Mouse (Mus musculus): ENCODE measurements around the gene Hist2h2ab. TPM values are rescaled to one million over a fixed set of nuclear protein-coding genes. Genes with fewer than 3 reads are reported as not detected.

Hist2h2ab gene
- polyA plus RNA-seq, 1 experiment from 2014 or later = 0.77 TPM

DNA sequence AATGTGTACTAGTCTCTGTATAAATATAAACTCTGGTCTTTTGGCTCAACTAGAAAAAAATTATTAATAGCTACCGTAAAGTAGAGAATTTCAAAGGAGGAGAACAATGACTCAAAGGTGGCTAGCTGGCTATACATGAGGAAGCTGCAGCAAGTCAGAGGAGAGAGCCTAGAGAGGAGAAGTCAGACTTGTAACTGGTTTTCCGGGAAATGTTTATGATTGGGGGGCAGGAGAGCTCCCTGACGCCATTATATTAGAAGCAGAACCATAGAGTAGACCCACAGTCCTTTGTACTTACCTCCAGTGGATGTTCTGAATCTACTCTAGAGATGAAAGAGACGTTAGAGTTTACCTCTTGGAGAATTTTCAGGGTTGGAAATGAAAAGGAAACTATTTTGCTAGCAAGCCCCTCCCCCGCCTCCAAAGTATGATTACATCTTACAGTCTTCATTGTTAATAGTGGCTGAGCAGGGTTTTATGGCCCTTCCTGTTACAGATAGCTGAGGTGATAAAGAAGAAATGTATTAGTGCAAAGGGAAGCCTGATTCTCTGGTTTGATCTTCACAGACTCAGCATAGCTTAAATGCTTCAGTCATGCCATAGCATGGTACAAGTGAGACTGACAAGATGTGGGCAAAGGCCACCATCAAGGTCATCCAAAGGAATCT lies 36.4 kb downstream of the Hist2h2ab start:
- H3K4me2 ChIP-seq = no peak overlapping the region
- no peaks in the 10 kb centered on the region for H3K9me3 ChIP-seq
- no peak overlapping the region for H3K9ac ChIP-seq
- no peaks in the 10 kb centered on the region for H3K36me3 ChIP-seq
- no peak for ATAC-seq (ENCODE audit: low FRiP score, low read depth)
- H3K27ac ChIP-seq (replicated peaks) = no peak overlapping the region
- no peaks in the 10 kb centered on the region for H3K27me3 ChIP-seq
- 87% methylated on average over 5 of the region's 5 CpGs for whole genome bisulfite sequencing
- no peak overlapping the region for H3K4me3 ChIP-seq
- peaks cover 2% of the 10 kb centered on the region; the same call in 1 of the 2 replicates for H3K4me1 ChIP-seq (replicated peaks)

DNA sequence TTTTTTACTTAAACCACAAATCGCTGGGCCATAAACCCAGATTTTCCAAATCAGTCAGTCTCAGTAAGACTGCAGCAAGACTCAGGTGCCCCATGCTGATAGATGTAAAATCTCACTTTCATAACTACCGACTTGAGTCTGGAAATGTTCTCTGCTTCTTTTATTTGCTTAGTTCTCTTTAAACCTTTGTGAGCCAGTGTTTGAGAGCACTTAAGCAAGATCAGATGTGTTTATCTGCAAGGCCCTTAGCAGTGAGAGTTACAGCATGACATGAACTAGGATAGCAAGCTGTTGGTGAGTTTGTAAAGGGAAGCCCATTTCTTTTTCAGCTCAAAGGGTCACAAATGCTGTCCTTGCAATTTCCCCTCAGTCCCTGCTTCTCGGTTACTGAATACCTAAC lies 37.5 kb downstream of the Hist2h2ab start:
- Histone ChIP-seq H3K4me2 (no peak overlapping the region), H3K4me1 (replicated peaks) (peaks cover 12% of the 10 kb centered on the region), H3K27me3 (no peaks in the 10 kb centered on the region), H3K36me3 (no peaks in the 10 kb centered on the region), H3K4me3 (no peak overlapping the region), H3K9me3 (no peaks in the 10 kb centered on the region), H3K9ac (no peak overlapping the region), H3K27ac (replicated peaks) (no peak overlapping the region)
- WGBS = 86% methylated on average over 3 of the region's 3 CpGs
- ATAC-seq (ENCODE audit: low FRiP score, low read depth) = no peak

DNA sequence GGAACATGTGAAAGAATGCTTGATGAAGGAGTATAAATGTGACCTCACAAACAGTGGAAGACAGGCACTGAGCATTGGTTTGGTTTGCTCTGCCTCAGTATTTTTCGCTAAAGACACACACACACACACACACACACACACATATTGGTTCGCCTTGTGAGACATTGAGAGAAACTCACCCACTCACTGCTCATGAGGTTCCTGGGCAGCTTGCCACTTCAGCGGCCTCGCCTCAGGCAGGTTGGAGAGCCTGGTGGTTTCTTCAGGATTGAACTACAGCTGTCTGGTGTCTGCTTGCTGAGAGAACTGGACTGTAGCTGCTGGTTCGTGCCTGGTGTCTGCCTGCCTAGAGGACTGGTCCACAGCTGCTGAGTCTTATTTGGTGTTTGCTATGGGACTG lies 40.6 kb downstream of the Hist2h2ab start:
- H3K9ac ChIP-seq = no peak overlapping the region
- no peak overlapping the region for H3K27ac ChIP-seq (replicated peaks)
- H3K36me3 ChIP-seq = no peaks in the 10 kb centered on the region
- 93% methylated on average over 5 of the region's 5 CpGs for WGBS
- peaks cover 25% of the 10 kb centered on the region for H3K4me1 ChIP-seq (replicated peaks)
- ATAC-seq (ENCODE audit: low FRiP score, low read depth) = no peak
- H3K27me3 ChIP-seq = no peaks in the 10 kb centered on the region
- no peaks in the 10 kb centered on the region for H3K9me3 ChIP-seq
- H3K4me3 ChIP-seq = no peak overlapping the region
- H3K4me2 ChIP-seq = no peak overlapping the region

DNA sequence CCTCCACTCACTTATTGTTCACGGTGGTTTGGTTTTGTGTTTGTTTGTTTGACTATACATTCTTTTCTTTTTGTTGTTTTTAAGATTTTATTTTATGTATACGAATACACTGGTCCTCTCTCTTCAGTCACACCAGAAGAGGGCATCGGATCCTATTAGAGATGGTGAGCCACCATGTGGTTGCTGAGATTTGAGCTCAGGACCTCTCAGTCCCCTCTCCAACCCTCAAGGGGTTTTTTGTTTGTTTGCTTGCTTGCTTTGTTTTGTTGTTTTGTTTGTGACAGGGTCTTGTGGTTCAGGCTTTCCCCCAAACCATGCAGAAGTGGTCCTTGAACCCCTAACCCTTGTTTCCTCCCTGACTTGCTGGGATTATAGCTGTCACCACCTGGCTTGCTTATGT lies 42.0 kb downstream of the Hist2h2ab start:
- peak overlapping the region; percentile 72 for H3K4me2 ChIP-seq
- no peak for ATAC-seq (ENCODE audit: low FRiP score, low read depth)
- H3K36me3 ChIP-seq = no peaks in the 10 kb centered on the region
- peak overlapping the region; percentile 98 for H3K27ac ChIP-seq (replicated peaks)
- peaks cover 25% of the 10 kb centered on the region for H3K4me1 ChIP-seq (replicated peaks)
- WGBS = 54% methylated on average over 3 of the region's 3 CpGs
- H3K9me3 ChIP-seq = no peaks in the 10 kb centered on the region
- peak overlapping the region; percentile 66 for H3K9ac ChIP-seq
- peak overlapping the region; percentile 62 for H3K4me3 ChIP-seq
- H3K27me3 ChIP-seq = no peaks in the 10 kb centered on the region

DNA sequence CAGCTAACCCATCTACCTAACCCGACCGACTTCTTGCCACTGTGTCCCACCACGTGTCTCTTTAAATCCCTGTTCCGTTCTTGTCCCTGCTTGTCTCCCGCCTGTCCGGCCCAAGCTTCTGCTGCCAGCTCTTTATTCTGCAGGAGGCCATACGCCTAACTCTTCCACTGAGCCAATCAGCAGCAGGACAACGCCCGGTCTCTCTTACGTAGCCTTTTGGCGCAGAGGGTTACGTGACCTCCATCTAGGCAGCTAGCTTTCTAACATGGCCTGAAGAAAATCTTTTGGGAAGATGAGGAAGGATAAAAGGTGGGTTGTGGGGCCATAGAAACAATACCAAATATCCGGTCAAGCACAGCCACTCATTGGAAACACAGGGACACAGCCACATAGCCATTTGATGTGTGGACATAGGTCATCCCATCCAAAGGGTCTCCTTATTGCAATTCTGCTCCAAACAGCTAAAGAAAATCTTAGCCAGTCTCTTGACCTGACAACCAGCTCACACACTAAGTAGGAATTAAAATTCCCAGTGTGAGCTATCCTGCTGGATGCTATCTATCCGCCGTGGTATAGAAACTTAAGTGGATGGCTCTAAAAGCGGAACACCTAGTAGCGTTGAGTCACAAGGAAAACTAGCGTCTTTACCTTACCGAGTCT lies 42.7 kb downstream of the Hist2h2ab start:
- WGBS = under 1% methylated on average over 19 of the region's 19 CpGs

DNA sequence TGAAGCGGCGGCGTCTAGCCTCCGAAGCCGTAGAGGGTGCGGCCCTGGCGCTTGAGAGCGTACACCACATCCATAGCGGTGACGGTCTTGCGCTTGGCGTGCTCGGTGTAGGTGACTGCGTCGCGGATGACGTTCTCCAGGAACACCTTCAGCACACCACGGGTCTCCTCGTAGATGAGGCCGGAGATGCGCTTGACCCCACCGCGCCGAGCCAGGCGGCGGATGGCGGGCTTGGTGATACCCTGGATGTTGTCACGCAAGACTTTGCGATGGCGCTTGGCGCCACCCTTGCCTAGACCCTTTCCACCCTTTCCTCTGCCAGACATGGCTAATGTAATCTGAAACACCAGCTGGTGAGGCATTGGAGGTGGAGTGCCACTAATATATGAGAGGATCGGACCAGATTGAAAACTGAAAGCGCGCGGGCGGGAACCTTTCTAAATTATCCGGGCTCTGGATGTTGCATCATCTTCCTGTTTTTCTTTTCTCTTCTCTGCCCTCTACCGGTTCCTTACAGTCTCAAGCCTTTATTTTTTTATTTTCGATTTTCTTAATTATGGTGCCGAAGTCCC lies 43.4 kb downstream of the Hist2h2ab start, which contains the start of gene Hist2h4:
Gene Hist2h4 (minus strand): TSS at position 333 of the 572 bp plus-strand sequence.
- Histone ChIP-seq H3K4me3 (peak within 1 kb of the TSS; percentile 62), H3K9me3 (no peaks in the 10 kb centered on the region), H3K27ac (replicated peaks) (peak within 1 kb of the TSS; percentile 98)

More for the DNA sequence above, 42.7 kb downstream of the Hist2h2ab start:
- H3K4me1 ChIP-seq (replicated peaks) = peaks cover 25% of the 10 kb centered on the region
- H3K4me2 ChIP-seq = peak overlapping the region; percentile 72
- no peaks in the 10 kb centered on the region for H3K27me3 ChIP-seq
- ATAC-seq (ENCODE audit: low FRiP score, low read depth) = peak; percentile 85
- H3K36me3 ChIP-seq = no peaks in the 10 kb centered on the region
- H3K27ac ChIP-seq (replicated peaks) = peak overlapping the region; percentile 98
- H3K9me3 ChIP-seq = no peaks in the 10 kb centered on the region
- H3K4me3 ChIP-seq = peak overlapping the region; percentile 62
- peak overlapping the region; percentile 66 for H3K9ac ChIP-seq

DNA sequence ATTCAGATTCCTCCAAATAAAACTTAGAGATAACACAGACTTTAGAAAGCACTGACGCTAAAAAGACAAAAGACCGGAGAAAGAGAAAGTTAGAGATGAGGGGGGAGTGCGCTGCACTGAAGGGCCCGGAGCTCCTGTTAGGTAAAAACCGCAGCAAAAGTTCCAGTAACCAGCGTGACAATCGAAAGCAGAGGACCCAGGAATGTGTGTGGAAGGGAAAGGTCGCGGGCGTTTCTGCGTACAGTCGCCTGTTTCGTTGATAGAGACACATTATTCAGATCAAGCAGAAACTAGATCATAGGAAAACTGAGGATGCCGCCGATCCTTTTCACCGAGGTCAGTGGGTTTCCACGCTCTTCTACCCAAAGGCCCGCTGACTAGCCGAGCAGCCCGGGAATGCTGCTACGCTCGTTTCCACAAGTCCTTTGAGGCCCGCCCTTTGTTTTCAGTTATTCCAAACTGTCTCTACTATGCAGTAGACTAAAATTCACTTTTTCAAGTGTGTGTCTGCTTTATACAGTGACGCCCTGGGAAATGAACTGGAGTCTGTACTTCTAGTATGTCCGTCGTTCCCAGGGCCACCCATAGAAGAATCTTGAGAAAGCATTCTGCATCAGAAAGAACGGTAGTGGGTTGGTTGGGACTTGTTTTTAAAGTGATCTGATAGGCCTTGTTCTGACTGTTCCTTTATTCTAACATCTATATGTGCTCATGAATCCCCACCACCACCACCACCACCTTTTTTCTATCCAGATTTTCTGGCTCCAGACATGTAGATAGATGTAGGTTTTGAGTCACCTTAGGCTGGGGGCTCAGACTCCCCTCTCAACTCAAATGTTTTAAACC lies 44.1 kb downstream of the Hist2h2ab start:
- Histone ChIP-seq H3K9ac (peak overlapping the region; percentile 50), H3K36me3 (no peaks in the 10 kb centered on the region), H3K27me3 (no peaks in the 10 kb centered on the region), H3K9me3 (no peaks in the 10 kb centered on the region), H3K27ac (replicated peaks) (peak overlapping the region; percentile 98), H3K4me2 (peak overlapping the region; percentile 72), H3K4me1 (replicated peaks) (peaks cover 35% of the 10 kb centered on the region), H3K4me3 (peak overlapping the region; percentile 62)
- peak; percentile 11; the same call in 1 of the 2 replicates for ATAC-seq (ENCODE audit: low FRiP score, low read depth)
- 2% methylated on average over 27 of the region's 27 CpGs for WGBS

More for the DNA sequence above, 43.4 kb downstream of the Hist2h2ab start, which contains the start of gene Hist2h4:
- ATAC-seq (ENCODE audit: low FRiP score, low read depth) = peak; percentile 91
- Histone ChIP-seq H3K27me3 (no peaks in the 10 kb centered on the region), H3K4me1 (replicated peaks) (peaks cover 32% of the 10 kb centered on the region), H3K9ac (peak within 1 kb of the TSS; percentile 66), H3K4me2 (peak within 1 kb of the TSS; percentile 72), H3K36me3 (no peaks in the 10 kb centered on the region)
- under 1% methylated on average over 40 of the region's 40 CpGs for WGBS

DNA sequence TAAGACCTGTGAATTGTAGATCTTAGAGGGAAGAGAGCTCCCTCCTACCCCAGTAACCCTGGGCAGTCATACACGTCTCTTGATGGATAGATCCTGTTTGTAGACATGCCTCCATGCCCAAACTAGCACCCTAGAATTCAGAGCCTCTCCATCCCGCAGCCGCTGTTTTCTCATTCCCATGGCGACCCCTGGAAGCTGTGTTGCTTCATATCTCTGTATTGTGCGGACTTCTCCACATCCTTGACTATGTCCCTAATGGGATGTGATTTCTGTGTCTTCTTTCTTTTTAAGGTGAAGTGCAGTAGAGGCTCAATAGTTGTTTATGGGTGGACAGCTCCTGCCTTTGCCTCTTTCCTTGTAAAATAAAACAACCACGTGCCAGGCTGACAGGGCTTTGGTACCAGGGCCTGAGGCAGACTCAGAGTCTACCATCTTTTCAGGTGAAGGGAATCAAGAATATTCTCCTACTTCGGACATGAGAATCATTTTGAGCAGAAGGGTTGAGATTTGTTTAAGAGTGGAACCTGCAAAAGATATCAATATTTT lies 44.8 kb downstream of the Hist2h2ab start:
- H3K4me1 ChIP-seq (replicated peaks) = peaks cover 39% of the 10 kb centered on the region
- H3K9me3 ChIP-seq = no peaks in the 10 kb centered on the region
- no peak for ATAC-seq (ENCODE audit: low FRiP score, low read depth)
- peak overlapping the region; percentile 98 for H3K27ac ChIP-seq (replicated peaks)
- no peaks in the 10 kb centered on the region for H3K27me3 ChIP-seq
- H3K36me3 ChIP-seq = no peaks in the 10 kb centered on the region
- H3K4me2 ChIP-seq = peak overlapping the region; percentile 72
- 0 out of 2 replicates have a peak overlapping the region, but pooled peaks have one; percentile 50 for H3K9ac ChIP-seq
- peak overlapping the region; percentile 62; the same call in 1 of the 2 replicates for H3K4me3 ChIP-seq
- WGBS = 66% methylated on average over 7 of the region's 7 CpGs

DNA sequence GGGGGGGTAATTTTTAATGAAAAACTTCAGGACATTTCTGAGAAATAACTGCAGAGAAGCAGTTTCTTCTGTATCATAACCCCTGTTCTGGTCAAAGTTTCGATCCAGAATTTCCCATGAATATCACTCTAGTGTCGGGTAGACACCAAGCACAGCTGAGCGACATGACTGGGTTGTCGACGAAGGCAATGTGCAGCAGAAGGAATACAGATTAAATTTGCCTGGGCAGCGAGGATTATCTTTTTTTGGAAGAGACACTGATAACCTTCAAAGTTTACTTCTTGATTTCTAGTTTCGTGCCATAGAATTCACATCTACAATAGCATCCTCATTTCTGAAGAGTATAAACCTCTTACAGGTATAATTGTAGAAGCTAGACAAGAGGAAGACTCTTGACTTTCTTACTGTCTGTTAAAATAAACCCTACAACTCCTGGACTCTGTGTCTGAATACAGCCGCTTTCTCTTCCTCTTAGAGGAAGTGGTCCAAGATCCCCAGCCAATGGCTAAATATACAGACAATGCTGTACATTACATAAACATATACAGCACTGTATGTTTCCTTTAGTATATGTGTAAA lies 46.6 kb downstream of the Hist2h2ab start:
- peaks cover 40% of the 10 kb centered on the region for H3K4me1 ChIP-seq (replicated peaks)
- no peaks in the 10 kb centered on the region for H3K9me3 ChIP-seq
- no peak overlapping the region for H3K4me2 ChIP-seq
- H3K36me3 ChIP-seq = no peaks in the 10 kb centered on the region
- H3K27me3 ChIP-seq = no peaks in the 10 kb centered on the region
- no peak for ATAC-seq (ENCODE audit: low FRiP score, low read depth)
- no peak overlapping the region for H3K27ac ChIP-seq (replicated peaks)
- H3K9ac ChIP-seq = no peak overlapping the region
- 92% methylated on average over 8 of the region's 8 CpGs for WGBS
- no peak overlapping the region for H3K4me3 ChIP-seq

DNA sequence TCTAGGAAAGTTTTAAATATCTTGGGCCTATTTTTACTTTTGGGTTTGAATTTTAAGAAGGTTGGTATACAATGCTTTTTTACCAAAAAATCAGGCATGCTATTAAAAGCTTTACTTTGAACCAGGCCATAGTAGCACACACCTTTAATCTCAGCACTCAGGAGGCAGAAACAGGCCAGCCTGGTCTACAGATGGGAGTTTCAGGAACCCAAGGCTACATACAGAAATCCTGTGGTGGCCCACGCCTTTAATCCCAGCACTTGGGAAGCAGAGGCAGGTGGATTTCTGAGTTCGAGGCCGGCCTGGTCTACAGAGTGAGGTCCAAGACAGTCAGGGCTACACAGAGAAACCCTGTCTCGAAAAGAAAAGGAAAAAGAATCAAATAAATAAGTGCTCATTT lies 47.9 kb downstream of the Hist2h2ab start:
- H3K4me2 ChIP-seq = peak overlapping the region; percentile 75
- peak overlapping the region; percentile 87; the same call in 1 of the 2 replicates for H3K27ac ChIP-seq (replicated peaks)
- H3K4me3 ChIP-seq = no peak overlapping the region
- H3K27me3 ChIP-seq = no peaks in the 10 kb centered on the region
- WGBS = 77% methylated on average over 4 of the region's 4 CpGs
- H3K4me1 ChIP-seq (replicated peaks) = peaks cover 27% of the 10 kb centered on the region
- 0 out of 2 replicates have a peak overlapping the region, but pooled peaks have one; percentile 7 for H3K9ac ChIP-seq
- no peaks in the 10 kb centered on the region for H3K9me3 ChIP-seq
- ATAC-seq (ENCODE audit: low FRiP score, low read depth) = no peak
- H3K36me3 ChIP-seq = no peaks in the 10 kb centered on the region
